ENCODE assay signal across 9 mouse cellular contexts in the genomic region with DNA sequence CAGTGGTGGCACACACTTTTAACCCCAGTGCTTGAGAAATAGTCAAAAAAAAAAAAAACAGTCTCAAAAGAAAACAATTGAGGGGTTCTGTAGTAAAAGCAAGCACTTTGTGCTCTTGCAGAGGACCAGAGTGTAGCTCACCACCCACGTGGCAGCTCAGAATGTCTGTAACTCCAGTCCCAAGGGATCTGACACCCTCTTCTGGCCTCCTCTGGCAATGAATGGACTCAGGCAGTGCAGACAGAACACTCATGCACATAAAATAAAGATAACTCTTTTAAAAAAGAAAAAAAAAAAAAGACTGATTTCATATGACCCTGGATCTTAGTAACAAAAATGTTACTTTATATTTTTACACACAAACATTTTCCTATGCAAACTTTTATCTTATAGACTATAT. TPM values are rescaled to one million over a fixed set of nuclear protein-coding genes. Genes with fewer than 3 reads are reported as not detected.
DNase-seq lines count a peak whose midpoint lies in the region; ATAC-seq and TF ChIP-seq lines count a peak whose summit lies in the region.
"Had no signal": no experiment of that assay in that cellular context is flagged by ENCODE, and none has a peak within 500 bp of the region (broad histone marks: within the 10 kb centered on the region; RNA-seq: fewer than 3 reads in every experiment).

No protein-coding gene starts in this region.

- no peaks in the 10 kb centered on the region for H3K27me3 ChIP-seq in kidney, adult 2 months (replicated peaks; ENCODE audit: control insufficient read depth, insufficient read depth, low read length)
- no peaks in the 10 kb centered on the region for H3K27me3 ChIP-seq in kidney, embryonic 15.5 days
- no peaks in the 10 kb centered on the region for H3K27me3 ChIP-seq in thymus, adult 2 months (ENCODE audit: control insufficient read depth, insufficient read depth, low read length)
- H3K27me3 ChIP-seq: liver, embryonic 13.5 days had no signal

- no peaks in the 10 kb centered on the region for H3K9me3 ChIP-seq in kidney, embryonic 15.5 days (replicated peaks)
- H3K9me3 ChIP-seq: liver, embryonic 13.5 days had no signal

- H3K27ac ChIP-seq in kidney, adult 2 months (ENCODE audit: insufficient read depth, low read depth, low read length), result no peak overlapping the region
- H3K27ac ChIP-seq in kidney, embryonic 15.5 days, result no peak overlapping the region
- H3K27ac ChIP-seq in thymus, adult 2 months (ENCODE audit: control insufficient read depth, insufficient read depth, low read length), result no peak overlapping the region
- H3K27ac ChIP-seq: liver, embryonic 13.5 days had no signal

- no peak for TF ChIP-seq POLR2A in kidney, adult 2 months (IDR thresholded peaks at IDR 0.05; ENCODE audit: low read depth, low read length)
- TF ChIP-seq POLR2A in thymus, adult 2 months (IDR thresholded peaks at IDR 0.05; ENCODE audit: control insufficient read depth, extremely low read depth, insufficient read depth, low read length, poor library complexity), result no peak

- no peak for ATAC-seq in kidney, embryonic 15.5 days (replicated peaks; ENCODE audit: low FRiP score)

- WGBS in kidney, adult 2 months, result 29% methylated on average over 1 of the region's 1 CpGs
- WGBS in kidney, embryonic 15.5 days, result 20% methylated on average over 1 of the region's 1 CpGs
- WGBS in thymus, adult 2 months, result 83% methylated on average over 1 of the region's 1 CpGs

- H3K4me1 ChIP-seq in kidney, adult 2 months (ENCODE audit: control insufficient read depth, insufficient read depth, low read length), result no peaks in the 10 kb centered on the region
- H3K4me1 ChIP-seq in kidney, embryonic 15.5 days, result no peaks in the 10 kb centered on the region
- H3K4me1 ChIP-seq in thymus, adult 2 months (replicated peaks; ENCODE audit: control insufficient read depth, insufficient read depth, low read length), result no peaks in the 10 kb centered on the region
- H3K4me1 ChIP-seq: liver, embryonic 13.5 days had no signal

- H3K9ac ChIP-seq in kidney, embryonic 15.5 days, result no peak overlapping the region
- H3K9ac ChIP-seq: liver, embryonic 13.5 days had no signal

- no peak overlapping the region for H3K4me2 ChIP-seq in kidney, embryonic 15.5 days
- H3K4me2 ChIP-seq: liver, embryonic 13.5 days had no signal

- H3K36me3 ChIP-seq in kidney, adult 2 months (ENCODE audit: control insufficient read depth, insufficient read depth, low read length), result no peaks in the 10 kb centered on the region
- peaks cover 17% of the 10 kb centered on the region; the same call in 1 of the 2 replicates for H3K36me3 ChIP-seq in kidney, embryonic 15.5 days
- H3K36me3 ChIP-seq in thymus, adult 2 months (ENCODE audit: control insufficient read depth, insufficient read depth, low read length), result no peaks in the 10 kb centered on the region
- H3K36me3 ChIP-seq: liver, embryonic 13.5 days had no signal

- H3K4me3 ChIP-seq in kidney, adult 2 months (ENCODE audit: insufficient read depth, low read depth, low read length), result no peak overlapping the region
- no peak overlapping the region for H3K4me3 ChIP-seq in kidney, embryonic 15.5 days (replicated peaks)
- H3K4me3 ChIP-seq in thymus, adult 2 months (ENCODE audit: control insufficient read depth, insufficient read depth, low read length), result no peak overlapping the region
- H3K4me3 ChIP-seq: liver, embryonic 13.5 days had no signal

- peak; percentile 28; the same call in 1 of the 2 replicates for TF ChIP-seq CTCF in kidney, adult 2 months (conservative IDR thresholded peaks at IDR 0.05; ENCODE audit: insufficient read depth, insufficient read length, low read depth, low read length)
- no peak for TF ChIP-seq CTCF in thymus, adult 2 months (IDR thresholded peaks at IDR 0.05; ENCODE audit: borderline replicate concordance, control insufficient read depth, extremely low read depth, insufficient read depth, low read length, poor library complexity)

- peak; percentile 24 for DNase-seq in kidney, adult 2 months
- DNase-seq in thymus, postnatal 4 days, result peak; percentile 13
- no peak for DNase-seq in thymus, adult 2 months
- DNase-seq in brain, adult 2 months (ENCODE audit: low read depth, low spot score), result peak; percentile 13
- no peak for DNase-seq in ovary, postnatal 36 days (ENCODE audit: low spot score)
- DNase-seq in gastrocnemius, postnatal 14 days, result no peak
- DNase-seq: liver, embryonic 13.5 days; right cerebral cortex, postnatal 14 days had no signal

- intact Hi-C loops in gastrocnemius, postnatal 14 days (cut with DNase I; ENCODE audit: low total_unique reads), result no loop called here

RNA-seq across cellular contexts. Expression of a gene that starts 12.1 kb away (rescaled TPM):
- 7.4 and 8.2 TPM in 2 replicates for polyA plus RNA-seq in kidney, adult 2 months (2012; rRNA removed)
- 65.4 and 65.9 TPM in 2 replicates for polyA plus RNA-seq in kidney, embryonic 15.5 days (2015; fragmentation: Nextera tagmentation; extraction: Ambion mirVana)
- 7.2 and 8.2 TPM in 2 replicates for polyA plus RNA-seq in thymus, adult 2 months (2012; rRNA removed)
- total RNA-seq in gastrocnemius, postnatal 14 days (2021), result 1 to 10 TPM; 8.4 to 8.5 TPM

Comparison
In these comparisons a context has a peak if more than half of its experiments do, and no peak if none do; other contexts are left out.
1. DNase-seq: peak in kidney, adult 2 months (single experiment), thymus, postnatal 4 days (single experiment) and brain, adult 2 months (single experiment); none in thymus, adult 2 months (single experiment), ovary, postnatal 36 days (single experiment) and gastrocnemius, postnatal 14 days (single experiment).